Mouse (Mus musculus): ENCODE measurements at regions not wholly inside any gene's neighbourhood (a gene's known extent, or its start where the extent isn't known, plus 50 kb on each side); places are given as distances from the start of the nearest gene placed in this dataset.

DNA sequence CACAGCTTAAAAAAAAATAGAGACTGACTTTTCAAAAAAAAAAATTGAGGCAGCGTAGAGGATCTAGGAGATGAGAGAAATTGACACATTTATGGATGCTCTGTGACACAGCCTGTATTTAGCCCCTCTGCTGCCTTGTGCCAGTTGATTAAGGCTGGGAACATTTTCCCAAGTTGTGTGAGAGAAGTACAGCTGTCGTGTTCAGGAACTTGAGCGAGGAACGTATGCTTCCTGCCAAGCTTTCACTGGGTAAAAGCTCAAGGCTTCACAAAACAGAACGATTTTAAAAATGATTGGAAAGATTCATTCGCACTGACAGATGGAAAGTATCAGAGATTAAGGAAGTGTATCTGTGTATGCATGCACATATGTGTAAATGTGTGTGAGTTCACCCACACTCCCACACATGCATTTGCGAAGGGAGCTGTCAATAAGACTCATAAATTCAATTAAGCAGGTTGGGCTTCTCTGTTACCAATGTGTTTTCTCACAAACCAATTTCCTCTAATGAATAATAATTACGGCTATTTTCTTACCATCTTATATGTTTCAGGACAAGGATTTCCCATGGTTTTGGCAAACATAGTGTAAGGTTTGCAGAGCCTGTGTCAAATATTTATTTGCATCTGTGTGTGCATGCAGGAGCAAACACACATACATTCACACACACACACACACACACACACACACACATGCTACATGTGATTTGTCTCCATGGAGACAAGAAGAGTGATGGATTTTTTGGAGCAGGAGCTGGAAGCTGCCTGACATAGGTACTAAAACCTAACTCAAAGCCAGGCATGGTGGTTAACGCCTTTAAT, 662.9 kb upstream of the Kirrel3 start:
- H3K27ac ChIP-seq (replicated peaks; ENCODE audit: low read depth, low read length) = no peak overlapping the region
- H3K4me1 ChIP-seq (ENCODE audit: control insufficient read depth, insufficient read depth, insufficient read length, low read length) = no peaks in the 10 kb centered on the region
- no peak overlapping the region for H3K4me3 ChIP-seq (ENCODE audit: insufficient read depth, low read depth, low read length)

DNA sequence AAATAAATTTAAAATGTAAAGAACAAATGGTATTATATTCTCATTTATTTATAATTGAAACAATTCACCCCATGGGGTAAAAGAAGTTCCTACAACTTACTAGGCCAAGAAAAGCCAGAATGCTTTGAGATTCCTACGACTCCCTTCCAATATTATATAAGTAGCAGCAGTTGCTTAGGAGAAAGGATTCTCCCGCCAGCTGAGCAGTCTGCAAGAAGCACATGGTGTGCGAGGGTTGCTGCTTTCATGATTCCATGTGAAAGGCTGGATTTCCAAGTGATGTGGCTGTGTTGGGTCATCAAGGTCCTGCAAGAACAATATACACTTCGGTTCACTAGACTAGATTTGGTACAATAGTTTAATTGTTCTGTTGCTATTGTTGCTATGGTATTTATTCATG, 659.6 kb upstream of the Kirrel3 start:
- Histone ChIP-seq H3K4me3 (ENCODE audit: insufficient read depth, low read depth, low read length) (no peak overlapping the region), H3K27ac (replicated peaks; ENCODE audit: low read depth, low read length) (no peak overlapping the region), H3K4me1 (ENCODE audit: control insufficient read depth, insufficient read depth, insufficient read length, low read length) (no peaks in the 10 kb centered on the region)

DNA sequence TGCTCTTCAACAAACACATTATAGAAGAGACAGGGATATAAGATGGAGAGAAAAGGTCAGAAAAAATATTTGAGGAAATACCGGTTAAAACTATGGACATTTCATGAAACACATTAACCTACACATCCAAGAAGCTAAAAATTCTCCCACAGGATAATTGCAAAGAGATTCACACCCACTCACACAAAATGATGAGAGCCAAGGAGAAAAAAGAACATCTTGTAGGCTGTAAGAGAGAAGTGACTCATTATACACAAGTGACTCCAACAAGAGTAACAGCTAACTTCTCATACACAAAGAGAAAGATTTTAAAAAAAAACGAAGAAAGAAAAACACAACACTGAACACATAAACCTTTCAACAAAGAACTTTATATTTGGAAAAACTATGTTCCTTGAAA, 658.3 kb upstream of the Kirrel3 start:
- H3K4me1 ChIP-seq (ENCODE audit: control insufficient read depth, insufficient read depth, insufficient read length, low read length) = no peaks in the 10 kb centered on the region
- no peak overlapping the region for H3K27ac ChIP-seq (replicated peaks; ENCODE audit: low read depth, low read length)
- no peak overlapping the region for H3K4me3 ChIP-seq (ENCODE audit: insufficient read depth, low read depth, low read length)

DNA sequence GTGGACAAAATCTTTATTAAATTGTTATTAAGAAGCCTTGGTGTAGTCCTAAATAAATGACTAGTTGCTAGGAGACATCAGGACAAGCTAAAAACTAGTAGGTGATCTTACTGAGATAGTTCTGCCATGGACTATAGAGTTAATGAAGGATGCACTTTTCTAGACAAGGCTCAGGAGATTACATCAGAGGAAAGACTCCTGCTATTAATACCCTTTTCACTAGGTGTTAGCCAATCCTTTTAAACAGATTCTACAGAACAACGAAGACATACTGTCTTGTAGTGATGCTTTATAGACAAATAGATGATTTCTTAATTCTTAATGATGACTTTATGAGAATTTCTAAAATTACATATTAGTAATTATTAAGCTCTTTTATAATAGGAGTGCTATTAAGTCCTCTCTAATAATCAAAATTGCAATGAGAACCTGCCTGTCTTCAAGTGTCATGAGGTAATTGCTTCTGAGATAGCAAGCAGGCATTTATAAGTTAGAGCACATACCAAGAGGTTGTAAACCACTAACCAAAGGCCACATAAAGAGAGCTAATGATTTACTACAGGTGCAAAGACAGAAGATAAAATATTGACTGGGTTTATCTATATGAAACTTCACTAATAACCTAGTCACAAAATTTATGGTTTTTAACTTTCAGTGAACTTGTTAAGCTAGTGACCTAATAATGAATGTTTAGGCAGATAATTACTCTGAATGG, 647.9 kb upstream of the Kirrel3 start:
- no peak overlapping the region for H3K27ac ChIP-seq (replicated peaks; ENCODE audit: low read depth, low read length)
- H3K4me3 ChIP-seq (ENCODE audit: insufficient read depth, low read depth, low read length) = no peak overlapping the region

DNA sequence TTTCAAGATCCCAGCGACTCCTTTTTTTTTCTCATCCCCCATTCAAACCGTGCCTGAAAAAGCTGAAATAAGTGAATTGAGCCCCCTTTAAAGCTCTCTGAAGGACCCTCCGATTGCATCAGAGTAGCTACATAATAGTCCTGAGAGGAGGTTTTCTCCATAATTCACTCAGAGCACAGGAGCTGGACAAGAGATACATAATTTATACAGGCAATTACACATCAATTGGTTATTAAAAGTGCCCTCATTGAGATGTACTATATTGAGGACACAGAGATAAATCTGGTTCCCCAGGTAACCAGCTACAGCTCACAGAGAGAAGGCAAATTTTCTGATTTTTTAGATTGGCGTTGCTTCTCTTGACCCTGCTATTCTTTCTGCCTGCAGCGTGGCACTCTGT, 636.1 kb upstream of the Kirrel3 start:
- Histone ChIP-seq H3K4me3 (ENCODE audit: insufficient read depth, low read depth, low read length) (no peak overlapping the region), H3K4me1 (ENCODE audit: control insufficient read depth, insufficient read depth, insufficient read length, low read length) (no peaks in the 10 kb centered on the region)

More for the DNA sequence above, 647.9 kb upstream of the Kirrel3 start:
- H3K4me1 ChIP-seq (ENCODE audit: control insufficient read depth, insufficient read depth, insufficient read length, low read length) = no peaks in the 10 kb centered on the region

DNA sequence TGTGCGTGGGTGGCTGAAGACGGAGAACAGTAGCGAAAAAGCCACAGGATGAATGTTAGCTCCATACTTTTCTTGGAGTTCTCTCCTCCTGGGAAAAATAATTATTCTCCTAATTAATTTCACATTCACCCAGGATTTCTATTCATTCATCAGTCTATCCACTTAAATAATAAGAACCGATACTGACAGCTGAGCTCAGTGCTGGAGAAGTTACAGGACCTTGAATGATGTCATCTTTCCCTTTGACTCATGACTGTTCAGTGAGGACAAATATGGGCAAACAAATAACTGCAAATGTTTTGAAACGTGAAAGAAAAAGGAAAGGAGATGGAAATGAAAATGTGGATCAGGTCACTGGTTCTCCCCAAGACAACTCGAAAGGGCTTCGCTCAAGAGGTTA, 635.7 kb upstream of the Kirrel3 start:
- H3K4me1 ChIP-seq (ENCODE audit: control insufficient read depth, insufficient read depth, insufficient read length, low read length) = no peaks in the 10 kb centered on the region
- no peak overlapping the region for H3K4me3 ChIP-seq (ENCODE audit: insufficient read depth, low read depth, low read length)
- no peak overlapping the region for H3K27ac ChIP-seq (replicated peaks; ENCODE audit: low read depth, low read length)

More for the DNA sequence above, 636.1 kb upstream of the Kirrel3 start:
- no peak overlapping the region for H3K27ac ChIP-seq (replicated peaks; ENCODE audit: low read depth, low read length)

DNA sequence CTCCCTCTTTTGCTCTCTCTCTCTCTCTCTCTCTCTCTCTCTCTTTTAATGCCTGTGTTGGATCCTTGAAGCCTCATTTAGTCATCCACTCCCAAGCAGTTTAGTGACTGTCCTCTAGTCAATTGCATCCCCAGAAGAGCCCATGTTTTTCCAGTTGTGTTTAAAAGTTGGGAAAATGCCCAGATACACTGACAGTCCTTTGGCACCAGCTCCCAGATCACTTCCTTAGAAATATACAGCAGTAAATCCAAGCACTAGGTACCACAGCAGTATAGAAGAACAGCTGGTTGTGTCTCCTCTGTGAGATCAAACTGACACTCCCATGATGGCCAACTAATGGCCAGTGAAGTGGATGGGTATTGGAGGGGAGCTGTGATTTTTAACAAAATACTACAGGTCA, 634.7 kb upstream of the Kirrel3 start:
- Histone ChIP-seq H3K4me1 (ENCODE audit: control insufficient read depth, insufficient read depth, insufficient read length, low read length) (no peaks in the 10 kb centered on the region), H3K4me3 (ENCODE audit: insufficient read depth, low read depth, low read length) (no peak overlapping the region), H3K27ac (replicated peaks; ENCODE audit: low read depth, low read length) (no peak overlapping the region)

DNA sequence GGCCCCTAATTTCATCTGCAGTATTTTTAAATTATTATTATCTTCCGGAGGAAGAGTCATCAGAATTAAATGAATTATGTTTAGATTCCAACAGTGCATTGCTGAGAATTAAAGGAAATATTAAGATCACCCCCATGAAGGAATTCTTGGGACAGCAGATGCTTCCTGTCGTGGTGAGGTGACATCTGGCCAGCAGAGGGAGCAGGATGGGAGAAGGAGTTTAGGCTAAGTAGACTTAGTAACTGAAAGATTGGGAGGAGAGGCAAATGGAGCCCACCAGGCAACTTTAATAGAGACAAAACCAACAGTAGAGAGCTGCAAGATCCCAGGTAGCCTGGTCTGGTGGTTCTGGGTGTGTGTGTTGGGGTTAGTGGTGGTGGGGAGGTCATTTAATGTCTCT, 629.5 kb upstream of the Kirrel3 start:
- H3K4me3 ChIP-seq (ENCODE audit: insufficient read depth, low read depth, low read length) = no peak overlapping the region
- H3K4me1 ChIP-seq (ENCODE audit: control insufficient read depth, insufficient read depth, insufficient read length, low read length) = no peaks in the 10 kb centered on the region
- H3K27ac ChIP-seq (replicated peaks; ENCODE audit: low read depth, low read length) = no peak overlapping the region

DNA sequence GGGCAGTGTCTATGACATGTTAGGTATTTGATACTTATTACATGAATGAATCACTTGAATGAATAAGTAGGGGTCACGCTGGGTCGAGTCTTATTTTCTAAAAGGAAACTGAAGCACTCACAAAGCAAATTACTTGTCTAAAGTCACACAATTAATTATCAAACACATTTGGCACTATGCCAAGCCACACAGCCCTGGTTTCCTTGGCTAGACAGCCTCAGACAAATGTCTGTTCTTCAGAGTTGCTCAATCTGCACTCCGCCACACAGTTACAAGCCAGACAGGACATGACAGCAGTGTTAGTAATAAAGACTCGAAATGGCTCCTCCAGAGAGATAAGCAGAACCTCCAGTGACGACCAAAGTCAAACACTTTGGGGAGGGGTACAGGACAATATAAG, 627.2 kb upstream of the Kirrel3 start:
- H3K4me1 ChIP-seq (ENCODE audit: control insufficient read depth, insufficient read depth, insufficient read length, low read length) = no peaks in the 10 kb centered on the region

DNA sequence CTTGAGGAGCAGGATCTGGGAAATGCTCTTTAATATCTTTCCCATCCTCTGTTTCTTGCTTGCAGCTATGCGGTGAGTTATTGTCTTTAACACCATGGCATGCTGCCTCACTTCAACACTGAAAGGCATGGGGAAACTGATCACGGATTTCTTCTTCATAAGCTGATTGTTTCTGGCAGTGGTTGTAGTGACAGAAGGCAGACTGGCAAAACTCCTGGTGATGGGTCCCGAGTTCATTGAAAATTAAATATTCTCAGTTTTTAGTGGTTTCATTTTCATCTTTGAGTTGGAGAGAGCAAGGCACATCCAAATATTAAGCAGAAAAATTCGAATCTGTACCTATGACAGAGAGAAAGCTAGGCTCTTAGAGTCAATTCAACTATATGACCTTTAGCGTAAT, 617.0 kb upstream of the Kirrel3 start:
- Histone ChIP-seq H3K4me3 (ENCODE audit: insufficient read depth, low read depth, low read length) (no peak overlapping the region), H3K4me1 (ENCODE audit: control insufficient read depth, insufficient read depth, insufficient read length, low read length) (no peaks in the 10 kb centered on the region), H3K27ac (replicated peaks; ENCODE audit: low read depth, low read length) (no peak overlapping the region)

More for the DNA sequence above, 627.2 kb upstream of the Kirrel3 start:
- H3K4me3 ChIP-seq (ENCODE audit: insufficient read depth, low read depth, low read length) = no peak overlapping the region
- H3K27ac ChIP-seq (replicated peaks; ENCODE audit: low read depth, low read length) = no peak overlapping the region

DNA sequence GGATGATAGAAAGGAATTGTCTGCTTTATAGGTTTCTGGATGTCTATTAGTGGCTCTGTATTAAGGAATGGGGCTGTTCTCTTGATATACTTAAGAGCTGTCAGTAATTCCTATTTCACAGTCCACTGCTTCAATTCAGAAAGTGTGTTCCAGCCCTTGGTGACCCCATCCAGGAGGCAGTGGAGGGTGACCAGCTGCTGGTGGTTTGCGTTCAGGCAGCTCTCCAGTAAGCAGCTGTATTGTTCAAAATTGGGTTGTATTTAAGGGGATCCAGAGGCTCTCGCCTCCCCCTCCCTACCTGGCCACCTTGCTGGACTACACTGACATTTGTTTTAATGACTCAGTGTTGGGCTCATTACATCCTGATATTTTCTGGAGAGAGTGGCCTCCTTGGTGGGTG, 598.4 kb upstream of the Kirrel3 start:
- Histone ChIP-seq H3K4me1 (ENCODE audit: control insufficient read depth, insufficient read depth, insufficient read length, low read length) (no peaks in the 10 kb centered on the region), H3K27ac (replicated peaks; ENCODE audit: low read depth, low read length) (no peak overlapping the region)

DNA sequence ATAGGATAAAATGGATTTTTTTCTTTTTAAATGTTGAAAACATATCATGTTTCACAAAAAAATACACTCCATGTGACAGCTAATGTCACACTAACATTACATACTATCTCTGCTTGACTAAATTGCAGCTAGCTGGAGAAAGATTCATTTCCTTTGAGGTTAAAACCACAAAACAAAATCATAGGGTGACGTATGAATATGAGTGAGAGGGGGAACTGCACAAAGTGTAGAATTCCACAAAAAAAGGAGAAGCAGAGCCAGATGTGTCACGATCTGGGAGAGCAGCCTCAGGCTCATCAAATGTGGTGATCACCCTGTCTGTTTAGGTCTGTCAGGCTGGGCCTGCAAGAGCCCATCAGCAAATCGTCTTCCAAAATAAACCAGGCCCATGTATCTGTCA, 593.7 kb upstream of the Kirrel3 start:
- no peak overlapping the region for H3K4me3 ChIP-seq (ENCODE audit: insufficient read depth, low read depth, low read length)
- no peaks in the 10 kb centered on the region for H3K4me1 ChIP-seq (ENCODE audit: control insufficient read depth, insufficient read depth, insufficient read length, low read length)
- H3K27ac ChIP-seq (replicated peaks; ENCODE audit: low read depth, low read length) = no peak overlapping the region

More for the DNA sequence above, 598.4 kb upstream of the Kirrel3 start:
- H3K4me3 ChIP-seq (ENCODE audit: insufficient read depth, low read depth, low read length) = no peak overlapping the region

DNA sequence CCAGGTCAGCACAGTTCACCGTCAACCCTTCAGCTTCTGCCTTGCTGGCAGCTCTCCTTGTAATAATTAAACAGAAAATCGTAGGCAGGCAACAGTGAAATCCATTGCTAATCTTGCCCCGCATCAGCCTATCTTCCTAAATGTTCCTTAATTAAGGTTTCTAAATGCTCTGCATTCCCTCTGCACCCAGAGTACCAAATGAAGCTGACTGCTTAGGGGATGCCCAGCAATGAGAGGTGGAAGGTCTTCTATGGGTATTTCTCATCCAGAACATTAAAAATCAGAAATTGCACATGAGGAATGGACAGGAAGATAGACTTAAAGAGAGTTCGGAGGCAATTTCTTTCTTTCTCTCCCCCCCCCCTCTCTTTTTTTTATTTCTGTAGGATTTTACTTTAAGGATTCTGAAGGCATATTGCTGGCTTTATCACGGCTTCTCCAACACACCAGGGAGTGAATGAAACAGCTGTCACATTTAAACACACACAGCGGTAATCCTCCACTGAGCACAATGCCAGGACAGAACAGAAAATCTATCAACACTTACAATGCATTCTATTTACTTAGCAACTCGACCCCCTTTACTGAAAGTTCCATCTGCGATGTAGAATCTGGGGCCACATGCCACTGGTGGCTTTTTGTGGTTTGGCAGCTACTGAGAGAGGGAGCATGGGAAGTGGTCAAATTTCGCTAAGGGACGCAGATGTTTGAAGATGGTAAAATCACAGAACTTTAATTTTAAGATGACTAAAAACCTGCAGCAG, 584.2 kb upstream of the Kirrel3 start:
- no peak overlapping the region for H3K27ac ChIP-seq (replicated peaks; ENCODE audit: low read depth, low read length)
- no peaks in the 10 kb centered on the region for H3K4me1 ChIP-seq (ENCODE audit: control insufficient read depth, insufficient read depth, insufficient read length, low read length)

DNA sequence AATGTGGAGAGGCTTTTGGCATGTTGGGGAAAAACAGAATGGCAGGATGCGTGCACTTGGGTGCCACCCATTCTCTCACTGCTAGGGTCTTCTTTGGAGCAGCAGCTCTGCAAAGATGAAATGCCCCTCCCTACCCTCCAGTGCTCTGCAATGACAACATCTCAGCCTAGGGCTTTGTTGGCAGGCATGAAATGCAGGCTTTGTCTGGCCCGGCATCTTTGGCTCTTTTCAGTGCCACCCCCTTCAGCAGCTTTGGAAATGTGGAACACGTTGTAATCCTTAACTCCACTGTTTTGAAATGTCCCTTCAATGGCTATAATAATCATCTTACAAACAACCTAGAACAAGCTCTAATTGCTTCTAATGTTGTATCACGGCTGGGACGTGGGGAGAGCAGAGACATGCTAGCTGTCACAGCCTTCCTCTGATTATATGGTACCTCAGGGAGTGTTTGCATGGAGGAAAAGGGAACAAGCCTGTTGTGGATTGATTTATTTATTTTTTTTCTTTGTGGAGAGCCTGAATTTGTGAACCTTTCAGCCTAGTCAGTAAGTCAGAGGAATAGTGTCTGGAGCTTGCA, 581.6 kb upstream of the Kirrel3 start:
- Histone ChIP-seq H3K27ac (replicated peaks; ENCODE audit: low read depth, low read length) (no peak overlapping the region), H3K4me3 (ENCODE audit: insufficient read depth, low read depth, low read length) (no peak overlapping the region), H3K4me1 (ENCODE audit: control insufficient read depth, insufficient read depth, insufficient read length, low read length) (no peaks in the 10 kb centered on the region)

More for the DNA sequence above, 584.2 kb upstream of the Kirrel3 start:
- no peak overlapping the region for H3K4me3 ChIP-seq (ENCODE audit: insufficient read depth, low read depth, low read length)

DNA sequence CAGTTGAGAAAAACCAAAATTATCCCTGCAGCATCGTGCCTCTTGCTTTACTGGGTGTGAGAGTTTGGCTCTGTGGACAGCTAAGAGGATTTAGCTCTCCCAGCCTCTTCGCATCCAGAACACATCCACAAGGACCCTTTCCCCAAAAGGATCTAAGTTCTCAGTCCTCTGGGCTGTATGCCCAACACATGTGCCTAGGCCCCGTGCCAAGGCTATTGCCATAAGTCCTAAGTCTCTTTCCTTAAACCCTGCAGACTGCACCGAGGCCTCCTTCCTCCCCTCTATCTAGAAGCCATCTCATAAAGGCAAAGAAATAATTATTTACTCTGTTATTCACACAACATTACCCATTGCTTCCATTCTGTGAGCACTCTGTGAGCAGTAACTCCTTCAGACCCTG, 570.8 kb upstream of the Kirrel3 start:
- Histone ChIP-seq H3K4me3 (ENCODE audit: insufficient read depth, low read depth, low read length) (no peak overlapping the region), H3K27ac (replicated peaks; ENCODE audit: low read depth, low read length) (no peak overlapping the region), H3K4me1 (ENCODE audit: control insufficient read depth, insufficient read depth, insufficient read length, low read length) (no peaks in the 10 kb centered on the region)

All from brown adipose tissue, adult 24 weeks (tissue).